Mouse (Mus musculus) frontal cortex, adult (tissue): Measurements from ENCODE around the gene Ehmt1.
"Not testable (repeated sequence)": the region's sequence is repeated elsewhere in the genome, so short reads cannot be mapped to it uniquely, and the experiment has no call there.

Experiments used
- ATAC-seq: cut with Nextera tagmentation; 2 replicates; pipeline ENCODE4 v1.9.2; 2017; ENCODE audit warnings: mild to moderate bottlenecking, moderate library complexity, mixed read lengths; ENCODE audit not compliant: low TSS enrichment

Ehmt1 gene

GRCm38 (mm10) chr2:24918930-24919838, at the start of gene Ehmt1:
Gene Ehmt1 (minus strand): TSS chr2:24919614.
- peak; percentile 96 for ATAC-seq

GRCm38 (mm10) chr2:24962304-24963000, 43.0 kb upstream of the Ehmt1 start, which contains the start of gene Dph7:
Gene Dph7 (plus strand): TSS chr2:24962400.
- peak; percentile 92 for ATAC-seq

GRCm38 (mm10) chr2:24960910-24961309, 41.5 kb upstream of the Ehmt1 start:
- ATAC-seq = no peak; the same call in 1 of the 2 replicates

GRCm38 (mm10) chr2:24952537-24953055, 33.2 kb upstream of the Ehmt1 start:
- ATAC-seq = no peak

- peak; percentile 27; the same call in 1 of the 2 replicates for ATAC-seq
Measured at GRCm38 (mm10) chr2:24950189-24950535, 30.7 kb upstream of the Ehmt1 start.

- peak; percentile 97 for ATAC-seq
Measured at GRCm38 (mm10) chr2:24949421-24950188, 30.2 kb upstream of the Ehmt1 start, which contains the start of gene Zmynd19. Gene Zmynd19 (plus strand): TSS chr2:24949792.

GRCm38 (mm10) chr2:24944304-24944703, 24.9 kb upstream of the Ehmt1 start:
- not testable (repeated sequence) for ATAC-seq

GRCm38 (mm10) chr2:24942092-24942491, 22.7 kb upstream of the Ehmt1 start:
- ATAC-seq = no peak

GRCm38 (mm10) chr2:24935057-24935796, 15.8 kb upstream of the Ehmt1 start, which contains the start of gene Arrdc1:
Gene Arrdc1 (minus strand): TSS chr2:24935252.
- ATAC-seq = peak; percentile 81

- peak; percentile 48 for ATAC-seq
Measured at GRCm38 (mm10) chr2:24934441-24934963, 15.1 kb upstream of the Ehmt1 start.

GRCm38 (mm10) chr2:24929593-24929992, 10.2 kb upstream of the Ehmt1 start:
- no peak for ATAC-seq

GRCm38 (mm10) chr2:24929119-24929518, 9.7 kb upstream of the Ehmt1 start:
- ATAC-seq = no peak

GRCm38 (mm10) chr2:24927810-24928479, 8.5 kb upstream of the Ehmt1 start:
- ATAC-seq = no peak

GRCm38 (mm10) chr2:24926965-24927358, 7.5 kb upstream of the Ehmt1 start:
- no peak for ATAC-seq

- ATAC-seq = no peak
Measured at GRCm38 (mm10) chr2:24926345-24926964, 7.0 kb upstream of the Ehmt1 start.

GRCm38 (mm10) chr2:24925284-24925683, 5.9 kb upstream of the Ehmt1 start:
- no peak for ATAC-seq

- ATAC-seq = no peak
Measured at GRCm38 (mm10) chr2:24923561-24923960, 4.1 kb upstream of the Ehmt1 start.

- peak; percentile 25 for ATAC-seq
Measured at GRCm38 (mm10) chr2:24919839-24920175, 393 bp upstream of the Ehmt1 start.

- ATAC-seq = no peak
Measured at GRCm38 (mm10) chr2:24914762-24915161, 4.7 kb downstream of the Ehmt1 start.

- ATAC-seq = no peak
Measured at GRCm38 (mm10) chr2:24912589-24912988, 6.8 kb downstream of the Ehmt1 start.
